Mouse (Mus musculus): ENCODE results near the gene Atp5e. TPM values are rescaled to one million over a fixed set of nuclear protein-coding genes. Genes with fewer than 3 reads are reported as not detected.

The Atp5e gene
- polyA plus RNA-seq (2014; fragmentation: Illumina TruSeq; extraction: RNeasy Lipid Tissue Mini Kit (QIAGEN cat#74804); ENCODE audit: low read depth, low replicate concordance) = 42.7 TPM

GRCm38 (mm10) chr2:174463789-174464523, at the start of gene Atp5e:
Gene Atp5e, minus strand, starts transcription at chr2:174464105.

GRCm38 (mm10) chr2:174472818-174473549, 9.1 kb upstream of the Atp5e start, which contains the start of gene Prelid3b:
Gene Prelid3b, minus strand, starts transcription at chr2:174473081.

GRCm38 (mm10) chr2:174450353-174450752, 13.6 kb downstream of the Atp5e start, which contains the start of gene Tubb1:
Gene Tubb1, plus strand, starts transcription at chr2:174450695.

GRCm38 (mm10) chr2:174438737-174439449, 25.0 kb downstream of the Atp5e start, which contains the start of gene Ctsz:
Gene Ctsz, minus strand, starts transcription at chr2:174439039.

GRCm38 (mm10) chr2:174415731-174416310, 48.1 kb downstream of the Atp5e start, which contains the start of gene Nelfcd:
Gene Nelfcd, plus strand, starts transcription at chr2:174415804.

Other genes with a start within 250 kb of the Atp5e start
- gene Gnas, start 179.8 kb downstream of the Atp5e start, polyA plus RNA-seq (2014; fragmentation: Illumina TruSeq; extraction: RNeasy Lipid Tissue Mini Kit (QIAGEN cat#74804); ENCODE audit: low read depth, low replicate concordance) = 1,705 TPM
- not detected for gene Gm20721, start 117.4 kb downstream of the Atp5e start, polyA plus RNA-seq (2014; fragmentation: Illumina TruSeq; extraction: RNeasy Lipid Tissue Mini Kit (QIAGEN cat#74804); ENCODE audit: low read depth, low replicate concordance)
- 5.8 TPM for gene Nelfcd, start 48.3 kb downstream of the Atp5e start, polyA plus RNA-seq (2014; fragmentation: Illumina TruSeq; extraction: RNeasy Lipid Tissue Mini Kit (QIAGEN cat#74804); ENCODE audit: low read depth, low replicate concordance)
- 16.5 TPM for gene Ctsz, start 25.1 kb downstream of the Atp5e start, polyA plus RNA-seq (2014; fragmentation: Illumina TruSeq; extraction: RNeasy Lipid Tissue Mini Kit (QIAGEN cat#74804); ENCODE audit: low read depth, low replicate concordance)
- gene Tubb1, start 13.4 kb downstream of the Atp5e start, polyA plus RNA-seq (2014; fragmentation: Illumina TruSeq; extraction: RNeasy Lipid Tissue Mini Kit (QIAGEN cat#74804); ENCODE audit: low read depth, low replicate concordance) = not detected
- gene Prelid3b, start 9.0 kb upstream of the Atp5e start, polyA plus RNA-seq (2014; fragmentation: Illumina TruSeq; extraction: RNeasy Lipid Tissue Mini Kit (QIAGEN cat#74804); ENCODE audit: low read depth, low replicate concordance) = 170 TPM
- gene Zfp831, start 179.4 kb upstream of the Atp5e start, polyA plus RNA-seq (2014; fragmentation: Illumina TruSeq; extraction: RNeasy Lipid Tissue Mini Kit (QIAGEN cat#74804); ENCODE audit: low read depth, low replicate concordance) = 0.06 TPM

Data from adrenal gland, adult 10 weeks (tissue).